In the genomic region with DNA sequence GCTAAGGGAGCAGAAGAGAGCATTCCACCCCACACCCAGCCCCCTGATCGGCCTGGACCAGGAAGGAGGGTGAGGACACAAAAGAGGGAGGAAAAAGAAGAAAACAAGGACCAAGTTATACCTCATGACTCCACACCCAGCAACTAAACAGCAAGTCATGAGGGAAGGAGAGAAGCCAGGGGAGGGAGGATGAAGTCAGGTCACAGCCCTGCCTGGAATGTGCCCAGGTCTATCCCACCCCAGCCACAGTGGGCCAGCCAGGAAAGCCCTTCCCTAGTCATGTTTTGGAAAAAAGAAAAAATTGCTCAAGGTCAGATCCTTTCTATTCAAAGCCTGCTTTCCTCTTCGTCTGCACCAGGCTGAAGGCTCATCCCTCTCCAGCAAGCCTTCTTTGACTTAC, we compare ENCODE assay signal across 10 mouse cellular contexts. TPM values are rescaled to one million over a fixed set of nuclear protein-coding genes. Genes with fewer than 3 reads are reported as not detected.
A peak's percentile ranks its signal among the peaks of the same experiment; 100 is the strongest.
DNase-seq lines count a peak whose midpoint lies in the region; ATAC-seq and TF ChIP-seq lines count a peak whose summit lies in the region.
"Had no signal": no experiment of that assay in that cellular context is flagged by ENCODE, and none has a peak within 500 bp of the region (broad histone marks: within the 10 kb centered on the region; RNA-seq: fewer than 3 reads in every experiment).

No protein-coding gene starts in this region.

- no peak for TF ChIP-seq EP300 in heart, postnatal 0 days (IDR thresholded peaks at IDR 0.05; ENCODE audit: low read depth)

- no peaks in the 10 kb centered on the region for H3K9me3 ChIP-seq in limb, embryonic 12.5 days
- no peaks in the 10 kb centered on the region for H3K9me3 ChIP-seq in limb, embryonic 10.5 days (replicated peaks)
- no peaks in the 10 kb centered on the region for H3K9me3 ChIP-seq in forebrain, embryonic 15.5 days
- no peaks in the 10 kb centered on the region for H3K9me3 ChIP-seq in heart, postnatal 0 days (replicated peaks; ENCODE audit: control insufficient read depth, low read length)
- no peaks in the 10 kb centered on the region for H3K9me3 ChIP-seq in midbrain, postnatal 0 days (ENCODE audit: low read length)

- H3K27me3 ChIP-seq in limb, embryonic 12.5 days, result peaks cover 14% of the 10 kb centered on the region; the same call in 1 of the 2 replicates
- H3K27me3 ChIP-seq in limb, embryonic 10.5 days (ENCODE audit: low read depth, poor library complexity, severe bottlenecking), result peaks cover 49% of the 10 kb centered on the region
- H3K27me3 ChIP-seq in forebrain, embryonic 15.5 days, result no peaks in the 10 kb centered on the region
- no peaks in the 10 kb centered on the region for H3K27me3 ChIP-seq in heart, postnatal 0 days (ENCODE audit: control insufficient read depth, insufficient read depth, low read length)
- H3K27me3 ChIP-seq in midbrain, postnatal 0 days (ENCODE audit: insufficient read depth, low read length), result no peaks in the 10 kb centered on the region
- H3K27me3 ChIP-seq: Patski had no signal

- ATAC-seq in limb, embryonic 12.5 days (ENCODE audit: insufficient number of reproducible peaks, insufficient read depth, low FRiP score, low TSS enrichment, low read depth), result no peak
- no peak for ATAC-seq in forebrain, embryonic 15.5 days (replicated peaks)
- no peak for ATAC-seq in heart, postnatal 0 days (ENCODE audit: insufficient read depth, low read depth)
- ATAC-seq in midbrain, postnatal 0 days (ENCODE audit: low FRiP score), result no peak
- ATAC-seq: Patski had no signal

- no peak overlapping the region for H3K9ac ChIP-seq in limb, embryonic 12.5 days (replicated peaks)
- 0 out of 2 replicates have a peak overlapping the region, but pooled peaks have one; percentile 8 for H3K9ac ChIP-seq in forebrain, embryonic 15.5 days (replicated peaks)
- H3K9ac ChIP-seq in heart, postnatal 0 days (replicated peaks; ENCODE audit: low read depth, low read length), result peak overlapping the region; percentile 96
- H3K9ac ChIP-seq in midbrain, postnatal 0 days (replicated peaks; ENCODE audit: low read length, poor library complexity, severe bottlenecking), result peak overlapping the region; percentile 25; the same call in 1 of the 2 replicates

- no peak for TF ChIP-seq CTCF in heart, postnatal 0 days (IDR thresholded peaks at IDR 0.05; ENCODE audit: low read depth)
- TF ChIP-seq CTCF in midbrain, postnatal 0 days (IDR thresholded peaks at IDR 0.05), result no peak

- 69% methylated on average over 2 of the region's 2 CpGs for WGBS in limb, embryonic 12.5 days
- 76% methylated on average over 2 of the region's 2 CpGs for WGBS in limb, embryonic 10.5 days
- WGBS in forebrain, embryonic 15.5 days, result 76% methylated on average over 2 of the region's 2 CpGs
- WGBS in heart, postnatal 0 days, result 10% methylated on average over 2 of the region's 2 CpGs
- 72% methylated on average over 2 of the region's 2 CpGs for WGBS in midbrain, postnatal 0 days

- H3K4me1 ChIP-seq in limb, embryonic 12.5 days (replicated peaks), result peaks cover 29% of the 10 kb centered on the region
- peaks cover 27% of the 10 kb centered on the region for H3K4me1 ChIP-seq in limb, embryonic 10.5 days
- peaks cover 28% of the 10 kb centered on the region for H3K4me1 ChIP-seq in forebrain, embryonic 15.5 days
- peaks cover 52% of the 10 kb centered on the region for H3K4me1 ChIP-seq in heart, postnatal 0 days (ENCODE audit: control insufficient read depth, insufficient read depth)
- peaks cover 15% of the 10 kb centered on the region for H3K4me1 ChIP-seq in midbrain, postnatal 0 days (ENCODE audit: insufficient read depth, low read length)

- peak overlapping the region; percentile 85; the same call in 1 of the 2 replicates for H3K4me2 ChIP-seq in limb, embryonic 12.5 days
- H3K4me2 ChIP-seq in forebrain, embryonic 15.5 days (replicated peaks), result peak overlapping the region; percentile 18; the same call in 1 of the 2 replicates
- H3K4me2 ChIP-seq in heart, postnatal 0 days (ENCODE audit: low read depth, low read length), result peak overlapping the region; percentile 90
- peak overlapping the region; percentile 56 for H3K4me2 ChIP-seq in midbrain, postnatal 0 days (ENCODE audit: low read depth, low read length, poor library complexity, severe bottlenecking)

- 0 out of 2 replicates have a peak, but pooled peaks cover 6% of the 10 kb centered on the region for H3K36me3 ChIP-seq in limb, embryonic 12.5 days
- H3K36me3 ChIP-seq in limb, embryonic 10.5 days, result no peaks in the 10 kb centered on the region
- no peaks in the 10 kb centered on the region for H3K36me3 ChIP-seq in forebrain, embryonic 15.5 days
- H3K36me3 ChIP-seq in heart, postnatal 0 days (replicated peaks; ENCODE audit: control insufficient read depth, insufficient read depth, low read length), result peaks cover 10% of the 10 kb centered on the region
- H3K36me3 ChIP-seq in midbrain, postnatal 0 days (ENCODE audit: insufficient read depth, low read length), result no peaks in the 10 kb centered on the region; the same call in 1 of the 2 replicates

- H3K4me3 ChIP-seq in limb, embryonic 12.5 days (replicated peaks), result no peak overlapping the region
- H3K4me3 ChIP-seq in limb, embryonic 10.5 days, result no peak overlapping the region
- 0 out of 2 replicates have a peak overlapping the region, but pooled peaks have one; percentile 75 for H3K4me3 ChIP-seq in forebrain, embryonic 15.5 days
- H3K4me3 ChIP-seq in heart, postnatal 0 days (ENCODE audit: low read depth, low read length), result peak overlapping the region; percentile 97
- H3K4me3 ChIP-seq in midbrain, postnatal 0 days (ENCODE audit: low read depth, low read length), result peak overlapping the region; percentile 79

- no peak for DNase-seq in limb, embryonic 10.5 days (ENCODE audit: low spot score)
- no peak for DNase-seq in heart, postnatal 0 days (ENCODE audit: low spot score)
- DNase-seq in midbrain, postnatal 0 days (ENCODE audit: low spot score), result no peak
- no peak for DNase-seq in layer of hippocampus, postnatal 14 days (ENCODE audit: low spot score in 2 of 2)
- DNase-seq in spleen, postnatal 4 days (ENCODE audit: low spot score in 2 of 2), result no peak
- DNase-seq in cerebellum, postnatal 36 days, result no peak

- no peak overlapping the region for H3K27ac ChIP-seq in limb, embryonic 12.5 days
- no peak overlapping the region for H3K27ac ChIP-seq in limb, embryonic 10.5 days
- H3K27ac ChIP-seq in forebrain, embryonic 15.5 days (replicated peaks), result no peak overlapping the region
- H3K27ac ChIP-seq in heart, postnatal 0 days (ENCODE audit: low read depth), result peak overlapping the region; percentile 92
- H3K27ac ChIP-seq in midbrain, postnatal 0 days (ENCODE audit: low read depth, low read length), result no peak overlapping the region

RNA-seq across cellular contexts. Expression of a gene that starts 1.9 kb away (rescaled TPM):
- 9.8 and 11.4 TPM in 2 replicates for polyA plus RNA-seq in limb, embryonic 12.5 days (2016; fragmentation: Nextera tagmentation; extraction: Ambion mirVana)
- polyA plus RNA-seq in limb, embryonic 10.5 days (2016; fragmentation: Nextera tagmentation; extraction: Ambion mirVana), result 3.2 and 4.3 TPM in 2 replicates
- 15.1 and 15.2 TPM in 2 replicates for polyA plus RNA-seq in forebrain, embryonic 15.5 days (2015; fragmentation: Nextera tagmentation; extraction: Ambion mirVana)
- 86.7 and 91.3 TPM in 2 replicates for total RNA-seq in heart, postnatal 0 days (2014; rRNA removed; ENCODE audit: low replicate concordance)
- 35.3 and 38.2 TPM in 2 replicates for polyA plus RNA-seq in heart, postnatal 0 days (2015; fragmentation: Nextera tagmentation; extraction: Ambion mirVana)
- 52.9 and 65.5 TPM in 2 replicates for total RNA-seq in midbrain, postnatal 0 days (2014; rRNA removed)
- 24.3 and 27.2 TPM in 2 replicates for polyA plus RNA-seq in midbrain, postnatal 0 days (2015; fragmentation: Nextera tagmentation; extraction: Ambion mirVana)
- 10 to 100 TPM; 50.8 to 56.2 TPM for total RNA-seq in layer of hippocampus, postnatal 14 days (2021)

RNA-seq across cellular contexts. Expression of a gene that starts 39.3 kb away (rescaled TPM):
- 8.3 and 10.2 TPM in 2 replicates for polyA plus RNA-seq in limb, embryonic 12.5 days (2016; fragmentation: Nextera tagmentation; extraction: Ambion mirVana)
- polyA plus RNA-seq in limb, embryonic 10.5 days (2016; fragmentation: Nextera tagmentation; extraction: Ambion mirVana), result 6.4 and 6.5 TPM in 2 replicates
- 24.2 and 25.3 TPM in 2 replicates for polyA plus RNA-seq in forebrain, embryonic 15.5 days (2015; fragmentation: Nextera tagmentation; extraction: Ambion mirVana)
- total RNA-seq in heart, postnatal 0 days (2014; rRNA removed; ENCODE audit: low replicate concordance), result 4.8 and 9.5 TPM in 2 replicates
- 2.2 and 2.7 TPM in 2 replicates for polyA plus RNA-seq in heart, postnatal 0 days (2015; fragmentation: Nextera tagmentation; extraction: Ambion mirVana)
- 98.6 and 135 TPM in 2 replicates for total RNA-seq in midbrain, postnatal 0 days (2014; rRNA removed)
- polyA plus RNA-seq in midbrain, postnatal 0 days (2015; fragmentation: Nextera tagmentation; extraction: Ambion mirVana), result 76.1 and 76.3 TPM in 2 replicates
- total RNA-seq in layer of hippocampus, postnatal 14 days (2021), result 100 to 1,000 TPM; 154 to 171 TPM

RNA-seq across cellular contexts. Expression of a gene that starts 51.2 kb away (rescaled TPM):
- polyA plus RNA-seq in limb, embryonic 12.5 days (2016; fragmentation: Nextera tagmentation; extraction: Ambion mirVana), result not detected in 2 replicates
- polyA plus RNA-seq in limb, embryonic 10.5 days (2016; fragmentation: Nextera tagmentation; extraction: Ambion mirVana), result not detected in 2 replicates
- not detected in 2 replicates for polyA plus RNA-seq in forebrain, embryonic 15.5 days (2015; fragmentation: Nextera tagmentation; extraction: Ambion mirVana)
- not detected in 2 replicates for total RNA-seq in heart, postnatal 0 days (2014; rRNA removed; ENCODE audit: low replicate concordance)
- polyA plus RNA-seq in heart, postnatal 0 days (2015; fragmentation: Nextera tagmentation; extraction: Ambion mirVana), result not detected in 2 replicates
- not detected in 2 replicates for total RNA-seq in midbrain, postnatal 0 days (2014; rRNA removed)
- polyA plus RNA-seq in midbrain, postnatal 0 days (2015; fragmentation: Nextera tagmentation; extraction: Ambion mirVana), result not detected in 2 replicates
- total RNA-seq in layer of hippocampus, postnatal 14 days (2021), result not detected
- polyA plus RNA-seq: intestine, embryonic 14.5 days; Patski had no signal

RNA-seq across cellular contexts. Expression of a gene that starts 59.3 kb away (rescaled TPM):
- 65.2 and 66.2 TPM in 2 replicates for polyA plus RNA-seq in limb, embryonic 12.5 days (2016; fragmentation: Nextera tagmentation; extraction: Ambion mirVana)
- 88.0 and 104 TPM in 2 replicates for polyA plus RNA-seq in limb, embryonic 10.5 days (2016; fragmentation: Nextera tagmentation; extraction: Ambion mirVana)
- polyA plus RNA-seq in forebrain, embryonic 15.5 days (2015; fragmentation: Nextera tagmentation; extraction: Ambion mirVana), result 54.2 and 56.8 TPM in 2 replicates
- 15.0 and 22.7 TPM in 2 replicates for total RNA-seq in heart, postnatal 0 days (2014; rRNA removed; ENCODE audit: low replicate concordance)
- 13.1 and 16.0 TPM in 2 replicates for polyA plus RNA-seq in heart, postnatal 0 days (2015; fragmentation: Nextera tagmentation; extraction: Ambion mirVana)
- total RNA-seq in midbrain, postnatal 0 days (2014; rRNA removed), result 66.6 and 71.4 TPM in 2 replicates
- polyA plus RNA-seq in midbrain, postnatal 0 days (2015; fragmentation: Nextera tagmentation; extraction: Ambion mirVana), result 65.6 and 66.5 TPM in 2 replicates
- total RNA-seq in layer of hippocampus, postnatal 14 days (2021), result 10 to 100 TPM; 32.8 to 35.4 TPM

Comparison
In these comparisons a context has a peak if more than half of its experiments do, and no peak if none do; other contexts are left out.
1. H3K4me2 ChIP-seq: peak in every context shown above with its lines; median percentile 90 in heart, postnatal 0 days; 85 in limb, embryonic 12.5 days; 56 in midbrain, postnatal 0 days; 18 in forebrain, embryonic 15.5 days.
2. H3K4me3 ChIP-seq: peak in forebrain, embryonic 15.5 days (single experiment), heart, postnatal 0 days (single experiment) and midbrain, postnatal 0 days (single experiment); none in limb, embryonic 12.5 days (single experiment) and limb, embryonic 10.5 days (single experiment).